Mouse (Mus musculus): ENCODE measurements at regions not wholly inside any gene's neighbourhood (a gene's known extent, or its start where the extent isn't known, plus 50 kb on each side); places are given as distances from the start of the nearest gene placed in this dataset.

- no peak for DNase-seq
Observed at GRCm38 (mm10) chr12:50187332-50187731, 461.6 kb downstream of the Prkd1 start.

GRCm38 (mm10) chr12:50190892-50191539 lies 457.9 kb downstream of the Prkd1 start:
- DNase-seq = no peak

GRCm38 (mm10) chr12:50191733-50192612 lies 456.9 kb downstream of the Prkd1 start:
- DNase-seq = no peak

GRCm38 (mm10) chr12:50193501-50193900 lies 455.4 kb downstream of the Prkd1 start:
- no peak for DNase-seq

- no peak for DNase-seq
Observed at GRCm38 (mm10) chr12:50194714-50195113, 454.2 kb downstream of the Prkd1 start.

- no peak for DNase-seq
Observed at GRCm38 (mm10) chr12:50196339-50196738, 452.6 kb downstream of the Prkd1 start.

- no peak for DNase-seq
Observed at GRCm38 (mm10) chr12:50241139-50241538, 407.8 kb downstream of the Prkd1 start.

GRCm38 (mm10) chr12:50258901-50259300 lies 390.0 kb downstream of the Prkd1 start:
- DNase-seq = no peak

- no peak for DNase-seq
Observed at GRCm38 (mm10) chr12:50261072-50261471, 387.8 kb downstream of the Prkd1 start.

- no peak for DNase-seq
Observed at GRCm38 (mm10) chr12:50273239-50273880, 375.5 kb downstream of the Prkd1 start.

- DNase-seq = no peak
Observed at GRCm38 (mm10) chr12:50281615-50282014, 367.3 kb downstream of the Prkd1 start.
